Mouse (Mus musculus) kidney, adult 18-20 months (tissue): ENCODE measurements around the gene Cdk5rap3.

Experiments used
- DNase-seq: peaks from one replicate; pipeline ENCODE4 v3.0.0; 2021

Gene Cdk5rap3

GRCm38 (mm10) chr11:96893203-96893842, 23.0 kb downstream of the Cdk5rap3 start:
- DNase-seq = no peak

GRCm38 (mm10) chr11:96891784-96892527, 24.3 kb downstream of the Cdk5rap3 start:
- no peak for DNase-seq

GRCm38 (mm10) chr11:96886942-96887546, 29.3 kb downstream of the Cdk5rap3 start:
- no peak for DNase-seq

- DNase-seq = no peak
Measured at GRCm38 (mm10) chr11:96885901-96886340, 30.4 kb downstream of the Cdk5rap3 start.

GRCm38 (mm10) chr11:96880296-96880695, 36.0 kb downstream of the Cdk5rap3 start:
- DNase-seq = no peak

- DNase-seq = no peak
Measured at GRCm38 (mm10) chr11:96879359-96879758, 36.9 kb downstream of the Cdk5rap3 start.

GRCm38 (mm10) chr11:96878715-96879114, 37.6 kb downstream of the Cdk5rap3 start:
- DNase-seq = no peak

GRCm38 (mm10) chr11:96877071-96877470, 39.2 kb downstream of the Cdk5rap3 start:
- DNase-seq = no peak

GRCm38 (mm10) chr11:96876300-96877040, 39.8 kb downstream of the Cdk5rap3 start:
- DNase-seq = no peak

- peak; percentile 45 for DNase-seq
Measured at GRCm38 (mm10) chr11:96875745-96876144, 40.6 kb downstream of the Cdk5rap3 start.

GRCm38 (mm10) chr11:96875270-96875669, 41.0 kb downstream of the Cdk5rap3 start:
- no peak for DNase-seq

- DNase-seq = no peak
Measured at GRCm38 (mm10) chr11:96873601-96874140, 42.6 kb downstream of the Cdk5rap3 start.

GRCm38 (mm10) chr11:96872441-96873379, 43.6 kb downstream of the Cdk5rap3 start:
- no peak for DNase-seq

- peak; percentile 75 for DNase-seq
Measured at GRCm38 (mm10) chr11:96867149-96867548, 49.1 kb downstream of the Cdk5rap3 start.

- DNase-seq = peak; percentile 69
Measured at GRCm38 (mm10) chr11:96863206-96863995, 52.9 kb downstream of the Cdk5rap3 start.

- no peak for DNase-seq
Measured at GRCm38 (mm10) chr11:96862534-96862933, 53.8 kb downstream of the Cdk5rap3 start.

- DNase-seq = peak; percentile 96
Measured at GRCm38 (mm10) chr11:96861878-96862289, 54.4 kb downstream of the Cdk5rap3 start.

GRCm38 (mm10) chr11:96861446-96861845, 54.9 kb downstream of the Cdk5rap3 start:
- no peak for DNase-seq

GRCm38 (mm10) chr11:96860564-96860963, 55.7 kb downstream of the Cdk5rap3 start:
- peak; percentile 85 for DNase-seq

GRCm38 (mm10) chr11:96859635-96860034, 56.7 kb downstream of the Cdk5rap3 start:
- DNase-seq = no peak

GRCm38 (mm10) chr11:96857446-96857845, 58.9 kb downstream of the Cdk5rap3 start:
- DNase-seq = no peak
